Mouse (Mus musculus) liver, postnatal 0 days (tissue): ENCODE data around the gene Macrod2. TPM values are rescaled to one million over a fixed set of nuclear protein-coding genes. Genes with fewer than 3 reads are reported as not detected.

Experiments
- ATAC-seq: fragments of 200-750 bp; cut with Nextera tagmentation; 2 replicates; pipeline ENCODE4 v1.8.0; 2017; ENCODE audit warnings: mild to moderate bottlenecking, moderate library complexity
- DNase-seq: peaks from one replicate; pipeline ENCODE4 v3.0.0-alpha.2; 2016
- H3K27ac ChIP-seq: fragments of 300-500 bp; sonication (generic); 2 replicates; pipeline ENCODE4 v1.5.1; 2014; ENCODE audit warnings: antibody characterized with exemption, moderate library complexity, mild to moderate bottlenecking, low read depth
- H3K27me3 ChIP-seq: fragments of 300-500 bp; sonication (generic); 2 replicates; pipeline ENCODE4 v1.6.1; 2014; ENCODE audit warnings: low read length, control low read depth, mixed read lengths; ENCODE audit not compliant: insufficient read depth
- H3K36me3 ChIP-seq: fragments of 300-500 bp; sonication (generic); replicated peaks from 2 replicates; pipeline ENCODE4 v1.6.1; 2014; ENCODE audit warnings: mild to moderate bottlenecking, control low read depth, low read length, moderate library complexity, mixed read lengths; ENCODE audit not compliant: insufficient read depth
- H3K4me1 ChIP-seq: fragments of 300-500 bp; sonication (generic); 2 replicates; pipeline ENCODE4 v1.6.1; 2014; ENCODE audit warnings: antibody characterized with exemption, mild to moderate bottlenecking, control low read depth; ENCODE audit not compliant: insufficient read depth
- H3K4me2 ChIP-seq: fragments of 300-500 bp; sonication (generic); 2 replicates; pipeline ENCODE4 v1.6.1; 2014; ENCODE audit warnings: low read depth, mild to moderate bottlenecking, low read length, moderate library complexity, mixed read lengths
- H3K4me3 ChIP-seq: fragments of 300-500 bp; sonication (generic); 2 replicates; pipeline ENCODE4 v1.5.1; 2014; ENCODE audit warnings: low read depth, low read length
- H3K9ac ChIP-seq: fragments of 300-500 bp; sonication (generic); replicated peaks from 2 replicates; pipeline ENCODE4 v1.6.1; 2014; ENCODE audit warnings: mild to moderate bottlenecking, moderate library complexity
- H3K9me3 ChIP-seq: fragments of 300-500 bp; sonication (generic); 2 replicates; pipeline ENCODE4 v1.6.1; 2016; ENCODE audit warnings: mild to moderate bottlenecking, control low read depth, low read length, mixed read lengths
- CTCF ChIP-seq: sonication (generic); IDR thresholded peaks from 2 replicates; pipeline ENCODE4 v1.5.1; 2016; ENCODE audit warnings: antibody characterized with exemption, low read depth
- EP300 ChIP-seq: IDR thresholded peaks from 2 replicates; pipeline ENCODE4 v1.6.1; 2016; ENCODE audit warnings: antibody characterized with exemption, low read depth, mild to moderate bottlenecking
- WGBS: fragments of 180-500 bp; shearing (Covaris S2); extraction: QIAGEN DNeasy Blood & Tissue Kit; methylation state at CpG from one replicate; pipeline ENCODE4 v1.1.7; 2014; ENCODE audit not compliant: insufficient replicate concordance; 5-methylcytosine and 5-hydroxymethylcytosine counted together
- polyA plus RNA-seq: library from polyadenylated mRNA; unstranded; fragments of >200 nt; fragmentation: Nextera tagmentation; extraction: Ambion mirVana; gene quantifications from 2 replicates; pipeline ENCODE4 v1.2.1, GENCODE M21; 2015

The Macrod2 gene
- polyA plus RNA-seq, 1 experiment from 2014 or later, result 9.3 TPM

DNA sequence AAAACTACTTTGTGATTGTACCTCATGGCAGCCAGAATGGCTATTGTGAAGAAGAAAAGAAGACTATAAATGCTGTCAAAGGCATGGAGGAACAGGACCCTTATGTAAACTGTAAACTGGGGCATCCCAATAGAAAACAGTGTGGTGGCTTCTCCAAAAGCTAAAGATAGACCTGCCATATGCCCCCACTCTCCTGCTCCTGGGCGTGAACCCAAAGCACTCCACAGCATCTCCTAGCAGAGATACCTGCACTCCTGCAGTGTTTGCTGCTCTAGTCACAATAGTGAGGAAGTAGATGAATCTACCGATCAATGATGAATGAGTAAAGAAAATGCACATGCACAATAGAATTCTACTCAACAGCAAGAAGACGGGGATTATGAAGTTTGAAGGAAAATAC is 554.4 kb downstream of the Macrod2 start:
- DNase-seq (no peak), ATAC-seq (no peak)
- H3K4me1 ChIP-seq, result no peaks in the 10 kb centered on the region
- H3K27me3 ChIP-seq, result no peaks in the 10 kb centered on the region
- TF ChIP-seq EP300, result no peak
- TF ChIP-seq CTCF, result no peak
- H3K9me3 ChIP-seq, result no peaks in the 10 kb centered on the region
- H3K9ac ChIP-seq, result no peak overlapping the region
- H3K4me2 ChIP-seq, result no peak overlapping the region
- H3K36me3 ChIP-seq, result no peaks in the 10 kb centered on the region
- H3K27ac ChIP-seq, result no peak overlapping the region
- 81% methylated on average over 3 of the region's 3 CpGs for WGBS
- no peak overlapping the region for H3K4me3 ChIP-seq

DNA sequence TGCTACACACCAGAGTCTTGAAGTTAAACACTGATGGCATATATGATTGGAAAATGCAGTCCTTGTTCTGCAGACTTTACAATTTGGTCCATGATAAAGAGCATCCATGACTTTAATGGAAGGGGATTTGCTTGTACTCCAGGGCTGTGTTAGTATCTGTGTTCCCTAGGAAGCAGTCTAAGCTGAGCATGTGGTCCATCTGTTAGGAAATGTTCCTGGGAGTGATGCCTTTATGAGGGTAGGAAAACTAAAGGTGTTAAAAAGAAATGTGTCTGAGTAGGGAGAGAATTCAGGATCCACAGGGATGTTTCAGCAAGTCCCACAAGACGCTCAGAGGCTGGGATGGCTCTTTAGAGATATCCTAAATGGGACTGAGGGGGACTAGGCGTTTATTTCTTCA is 564.1 kb downstream of the Macrod2 start:
- no peak overlapping the region for H3K9ac ChIP-seq

DNA sequence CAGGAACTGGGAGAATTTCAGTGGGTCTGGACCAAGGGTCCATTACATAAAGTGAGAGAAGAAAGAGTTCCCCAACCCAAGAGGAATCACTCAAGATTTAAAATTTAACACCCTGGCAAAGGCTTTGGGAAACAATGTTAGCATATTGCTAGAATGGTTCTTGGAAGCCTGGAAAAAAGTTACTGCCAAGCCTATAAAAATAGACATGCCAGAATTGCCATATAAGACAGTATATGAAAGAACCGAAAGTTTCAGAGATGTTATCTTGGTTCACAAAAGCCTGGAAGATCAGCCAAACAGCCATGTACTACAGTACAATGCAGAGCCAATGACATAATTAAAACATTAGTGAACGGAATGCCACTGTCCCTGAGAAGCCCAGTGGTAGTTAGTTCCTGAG is 575.1 kb downstream of the Macrod2 start:
- no peak overlapping the region for H3K9ac ChIP-seq
- ATAC-seq, result no peak
- no peak for TF ChIP-seq CTCF
- no peak for TF ChIP-seq EP300
- H3K4me1 ChIP-seq, result no peaks in the 10 kb centered on the region
- H3K27me3 ChIP-seq, result no peaks in the 10 kb centered on the region
- no peak overlapping the region for H3K4me2 ChIP-seq
- H3K4me3 ChIP-seq, result no peak overlapping the region
- WGBS, result 64% methylated on average over 2 of the region's 2 CpGs
- H3K27ac ChIP-seq, result no peak overlapping the region
- no peaks in the 10 kb centered on the region for H3K36me3 ChIP-seq
- H3K9me3 ChIP-seq, result no peaks in the 10 kb centered on the region
- no peak for DNase-seq

More for the DNA sequence above, 564.1 kb downstream of the Macrod2 start:
- H3K9me3 ChIP-seq, result no peaks in the 10 kb centered on the region
- H3K27ac ChIP-seq, result no peak overlapping the region
- H3K36me3 ChIP-seq, result no peaks in the 10 kb centered on the region
- 60% methylated on average over 2 of the region's 2 CpGs for WGBS
- no peaks in the 10 kb centered on the region for H3K27me3 ChIP-seq
- ATAC-seq, result no peak
- H3K4me1 ChIP-seq, result no peaks in the 10 kb centered on the region
- no peak overlapping the region for H3K4me3 ChIP-seq
- H3K4me2 ChIP-seq, result no peak overlapping the region
- no peak for DNase-seq
- TF ChIP-seq EP300 (no peak), CTCF (no peak)

DNA sequence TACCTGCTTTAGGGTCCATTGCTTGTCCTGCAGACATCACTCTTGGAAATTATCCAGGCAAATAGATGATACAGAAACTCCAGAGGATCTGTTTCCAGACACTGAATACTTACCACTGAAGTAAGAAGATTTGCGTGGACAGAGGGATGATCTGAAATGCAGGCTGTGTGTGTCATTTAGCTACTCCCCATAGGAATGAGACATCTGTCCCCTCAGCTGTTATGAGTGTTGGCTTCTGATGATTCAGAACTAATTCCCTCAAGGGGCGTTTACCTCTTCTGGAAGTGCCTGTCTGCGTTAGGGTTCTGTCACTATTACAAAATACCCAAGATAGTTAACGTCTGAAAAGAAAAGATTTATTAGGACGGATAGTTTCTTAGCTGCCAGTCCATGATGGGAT is 576.7 kb downstream of the Macrod2 start:
- no peak for ATAC-seq
- TF ChIP-seq CTCF, result no peak

DNA sequence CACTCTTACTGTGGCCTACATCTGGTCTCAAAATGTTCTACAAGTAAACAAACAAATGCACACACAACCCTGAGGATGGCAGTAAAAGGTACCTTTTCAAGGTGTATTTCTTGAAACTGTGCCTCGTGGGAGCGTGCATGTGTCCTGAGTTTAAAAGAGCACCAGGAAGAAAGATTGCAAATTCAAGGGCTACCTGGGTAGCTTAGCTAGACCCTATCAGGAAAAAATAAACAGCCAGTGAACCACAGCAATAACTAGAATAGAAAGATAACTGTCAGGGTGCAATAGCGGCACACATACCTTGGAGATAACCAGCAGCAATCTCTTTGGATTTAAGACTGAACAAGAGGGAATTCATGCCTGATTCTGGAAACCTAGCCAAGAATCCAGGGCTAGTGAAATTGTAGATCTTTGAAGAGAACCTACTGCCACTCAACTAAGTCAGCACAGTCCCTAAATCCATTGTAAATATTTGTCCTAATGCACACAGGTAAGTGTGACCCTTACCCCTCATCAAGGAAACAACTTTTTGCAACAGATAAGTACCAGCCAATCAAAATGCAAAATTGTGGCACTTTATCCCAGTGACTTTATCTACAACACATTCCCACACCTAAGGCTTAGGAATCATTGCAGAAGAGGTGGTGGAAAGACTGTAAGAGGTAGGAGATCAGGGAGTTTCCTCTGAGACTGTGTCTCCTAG is 590.7 kb downstream of the Macrod2 start:
- ATAC-seq, result no peak

More for the DNA sequence above, 576.7 kb downstream of the Macrod2 start:
- H3K27me3 ChIP-seq, result no peaks in the 10 kb centered on the region
- WGBS, result 71% methylated on average over 5 of the region's 5 CpGs
- H3K36me3 ChIP-seq, result no peaks in the 10 kb centered on the region
- no peak overlapping the region for H3K4me3 ChIP-seq
- no peak overlapping the region for H3K9ac ChIP-seq
- no peaks in the 10 kb centered on the region for H3K4me1 ChIP-seq
- H3K27ac ChIP-seq, result no peak overlapping the region
- H3K9me3 ChIP-seq, result no peaks in the 10 kb centered on the region
- no peak overlapping the region for H3K4me2 ChIP-seq
- no peak for DNase-seq

DNA sequence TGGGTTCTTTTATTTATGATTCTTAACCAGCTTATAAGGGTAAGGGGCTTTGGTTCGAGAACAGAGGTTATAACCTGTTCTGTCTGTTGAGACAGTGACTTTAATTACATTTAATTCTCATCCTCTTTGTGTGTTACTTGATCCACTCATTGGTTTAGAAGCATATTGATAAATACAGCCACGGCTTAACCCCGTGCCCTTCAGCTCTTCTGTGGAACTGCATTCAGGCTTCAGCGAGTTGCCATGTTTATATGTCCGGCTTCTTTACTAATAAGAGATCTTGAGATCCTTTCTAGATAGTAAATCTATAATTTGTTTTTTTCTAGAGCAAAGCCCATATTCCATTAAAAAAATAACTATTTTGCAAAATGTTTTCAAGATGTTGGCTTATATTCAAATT is 608.7 kb downstream of the Macrod2 start:
- no peaks in the 10 kb centered on the region for H3K9me3 ChIP-seq
- no peak for ATAC-seq
- H3K9ac ChIP-seq, result no peak overlapping the region
- 78% methylated on average over 5 of the region's 5 CpGs for WGBS
- H3K27ac ChIP-seq, result no peak overlapping the region
- H3K27me3 ChIP-seq, result no peaks in the 10 kb centered on the region
- H3K4me3 ChIP-seq, result no peak overlapping the region
- no peaks in the 10 kb centered on the region for H3K4me1 ChIP-seq
- H3K36me3 ChIP-seq, result no peaks in the 10 kb centered on the region
- no peak for TF ChIP-seq CTCF
- no peak for TF ChIP-seq EP300
- no peak overlapping the region for H3K4me2 ChIP-seq
- no peak for DNase-seq

More for the DNA sequence above, 590.7 kb downstream of the Macrod2 start:
- 81% methylated on average over 3 of the region's 3 CpGs for WGBS
- Histone ChIP-seq H3K27ac (no peak overlapping the region), H3K9ac (no peak overlapping the region), H3K36me3 (no peaks in the 10 kb centered on the region), H3K4me1 (no peaks in the 10 kb centered on the region), H3K27me3 (no peaks in the 10 kb centered on the region), H3K9me3 (no peaks in the 10 kb centered on the region), H3K4me2 (no peak overlapping the region), H3K4me3 (no peak overlapping the region)
- TF ChIP-seq EP300 (no peak), CTCF (no peak)
- DNase-seq, result no peak
